Mouse (Mus musculus): ENCODE measurements at regions not wholly inside any gene's neighbourhood (a gene's known extent, or its start where the extent isn't known, plus 50 kb on each side); places are given as distances from the start of the nearest gene placed in this dataset.

DNA sequence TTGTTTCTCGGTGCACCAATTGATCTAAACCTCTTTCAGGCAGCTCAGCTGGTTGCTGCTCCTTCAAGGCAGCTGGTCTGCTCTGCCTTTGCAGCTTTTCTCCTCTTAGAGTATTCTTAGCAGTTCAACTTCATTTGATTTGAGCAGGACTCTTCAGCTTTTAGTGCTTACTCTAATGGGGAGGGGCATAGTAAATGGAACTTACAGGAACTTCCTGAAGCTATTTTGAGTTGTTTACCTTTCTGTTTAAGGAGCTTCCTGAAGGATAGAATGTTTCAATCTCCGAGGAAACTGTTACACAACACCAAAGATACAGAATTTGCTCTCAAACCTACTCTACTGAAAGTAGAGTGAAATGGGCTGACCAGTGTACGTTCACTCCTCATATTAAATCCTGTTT lies 385.8 kb upstream of the Chrm2 start:
- TF ChIP-seq CTCF (IDR thresholded peaks at IDR 0.05; ENCODE audit: borderline replicate concordance, extremely low read depth, insufficient read depth, insufficient read length) (no peak), POLR2A (IDR thresholded peaks at IDR 0.05; ENCODE audit: borderline replicate concordance, extremely low read depth, insufficient read depth, insufficient read length, poor library complexity, severe bottlenecking) (no peak)
